Comparison of ENCODE assay signal across 22 mouse cellular contexts in the genomic region with DNA sequence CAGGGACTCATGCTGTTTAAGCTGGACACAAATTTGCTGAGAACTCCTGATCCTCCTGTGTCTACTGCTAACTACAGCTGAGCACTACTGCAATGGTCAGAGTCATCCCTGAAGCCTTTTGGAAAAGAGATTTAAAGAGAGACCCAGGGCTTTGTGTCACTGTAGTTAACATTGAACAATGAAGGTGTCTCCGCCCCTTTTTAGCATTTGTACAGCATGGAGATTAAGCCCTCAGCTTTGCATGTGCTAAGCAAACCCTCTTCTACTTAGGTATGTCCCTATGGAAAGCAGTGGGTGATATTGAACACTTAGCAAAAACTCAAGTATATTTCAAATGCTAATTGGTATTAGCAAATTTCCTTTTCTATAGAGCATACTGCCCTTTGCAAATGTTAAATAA.
DNase-seq lines count a peak whose midpoint lies in the region; TF ChIP-seq lines count a peak whose summit lies in the region.
"Had no signal": no experiment of that assay in that cellular context is flagged by ENCODE, and none has a peak within 500 bp of the region (broad histone marks: within the 10 kb centered on the region; RNA-seq: fewer than 3 reads in every experiment).

No protein-coding gene starts in this region.

- DNase-seq in ES-CJ7 (ENCODE audit: low read depth, low spot score) (peak; percentile 85), R1 (ENCODE audit: low read depth, low spot score) (peak; percentile 88), ZHBTc4 (ENCODE audit: low read depth, low spot score) (peak; percentile 85)
- no peak for DNase-seq in lung, postnatal 4 days
- no peak for DNase-seq in kidney, adult 2 months
- DNase-seq in heart, embryonic 10.5 days (ENCODE audit: low spot score), result no peak
- DNase-seq: adrenal gland, adult 2 months; adrenal gland, postnatal 10 days; adrenal gland, postnatal 25 days; cerebellum, adult 11 months; cerebellum, adult 18-20 months; cerebellum, adult 8-10 months; cerebellum, adult 9-11 months; cerebellum, postnatal 14 days; cerebellum, postnatal 36 days; forebrain, postnatal 0 days had no signal

- no peak overlapping the region for H3K4me3 ChIP-seq in kidney, adult 2 months (ENCODE audit: insufficient read depth, low read depth, low read length)
- no peak overlapping the region for H3K4me3 ChIP-seq in heart, embryonic 10.5 days
- H3K4me3 ChIP-seq: embryonic facial prominence, embryonic 10.5 days; embryonic facial prominence, embryonic 12.5 days; forebrain, embryonic 13.5 days; forebrain, embryonic 15.5 days had no signal

- WGBS in kidney, adult 2 months, result 94% methylated on average over 1 of the region's 1 CpGs
- WGBS in heart, embryonic 10.5 days, result 75% methylated on average over 1 of the region's 1 CpGs

- TF ChIP-seq POLR2A in kidney, adult 2 months (IDR thresholded peaks at IDR 0.05; ENCODE audit: low read depth, low read length), result no peak

- no peaks in the 10 kb centered on the region for H3K9me3 ChIP-seq in heart, embryonic 10.5 days
- H3K9me3 ChIP-seq: embryonic facial prominence, embryonic 10.5 days; embryonic facial prominence, embryonic 12.5 days; forebrain, embryonic 13.5 days; forebrain, embryonic 15.5 days; G1E had no signal

- H3K27me3 ChIP-seq in kidney, adult 2 months (replicated peaks; ENCODE audit: control insufficient read depth, insufficient read depth, low read length), result no peaks in the 10 kb centered on the region
- no peaks in the 10 kb centered on the region for H3K27me3 ChIP-seq in heart, embryonic 10.5 days (ENCODE audit: insufficient read depth, poor library complexity, severe bottlenecking)
- H3K27me3 ChIP-seq: embryonic facial prominence, embryonic 12.5 days; forebrain, embryonic 13.5 days; forebrain, embryonic 15.5 days; Patski had no signal

- no peak for TF ChIP-seq CTCF in kidney, adult 2 months (conservative IDR thresholded peaks at IDR 0.05; ENCODE audit: insufficient read depth, insufficient read length, low read depth, low read length)

- no peaks in the 10 kb centered on the region for H3K4me1 ChIP-seq in kidney, adult 2 months (ENCODE audit: control insufficient read depth, insufficient read depth, low read length)
- no peaks in the 10 kb centered on the region for H3K4me1 ChIP-seq in heart, embryonic 10.5 days
- H3K4me1 ChIP-seq: embryonic facial prominence, embryonic 10.5 days; embryonic facial prominence, embryonic 12.5 days; forebrain, embryonic 13.5 days; forebrain, embryonic 15.5 days had no signal

- no peak overlapping the region for H3K27ac ChIP-seq in kidney, adult 2 months (ENCODE audit: insufficient read depth, low read depth, low read length)
- no peak overlapping the region for H3K27ac ChIP-seq in heart, embryonic 10.5 days
- H3K27ac ChIP-seq: embryonic facial prominence, embryonic 10.5 days; embryonic facial prominence, embryonic 12.5 days; forebrain, embryonic 13.5 days; forebrain, embryonic 15.5 days had no signal

- H3K36me3 ChIP-seq in kidney, adult 2 months (ENCODE audit: control insufficient read depth, insufficient read depth, low read length), result no peaks in the 10 kb centered on the region
- H3K36me3 ChIP-seq in heart, embryonic 10.5 days, result no peaks in the 10 kb centered on the region
- H3K36me3 ChIP-seq: embryonic facial prominence, embryonic 10.5 days; embryonic facial prominence, embryonic 12.5 days; forebrain, embryonic 15.5 days; G1E had no signal

Comparison
In these comparisons a context has a peak if more than half of its experiments do, and no peak if none do; other contexts are left out.
1. DNase-seq: peak in ES-CJ7 (single experiment), R1 (single experiment) and ZHBTc4 (single experiment); none in lung, postnatal 4 days (0 of 2), kidney, adult 2 months (single experiment) and heart, embryonic 10.5 days (single experiment).